Mouse (Mus musculus): ENCODE measurements around the gene Dgcr2. TPM values are rescaled to one million over a fixed set of nuclear protein-coding genes. Genes with fewer than 3 reads are reported as not detected.

Gene Dgcr2
- total RNA-seq, 2 experiments from 2014 or later, result 21.4 to 41.7 TPM

GRCm38 (mm10) chr16:17914307-17915249, 16.2 kb upstream of the Dgcr2 start, which contains the start of gene Gsc2:
Gsc2 (minus strand) TSS chr16:17915059.
- no peak for ATAC-seq (replicated peaks; ENCODE audit: low FRiP score, poor library complexity, severe bottlenecking)

- ATAC-seq (replicated peaks; ENCODE audit: low FRiP score, poor library complexity, severe bottlenecking), result peak; percentile 97
These were observed 12.8 kb upstream of the Dgcr2 start, which contains the start of gene Ess2 for GRCm38 (mm10) chr16:17911052-17911595. Ess2 (minus strand) TSS chr16:17911348.

DNA sequence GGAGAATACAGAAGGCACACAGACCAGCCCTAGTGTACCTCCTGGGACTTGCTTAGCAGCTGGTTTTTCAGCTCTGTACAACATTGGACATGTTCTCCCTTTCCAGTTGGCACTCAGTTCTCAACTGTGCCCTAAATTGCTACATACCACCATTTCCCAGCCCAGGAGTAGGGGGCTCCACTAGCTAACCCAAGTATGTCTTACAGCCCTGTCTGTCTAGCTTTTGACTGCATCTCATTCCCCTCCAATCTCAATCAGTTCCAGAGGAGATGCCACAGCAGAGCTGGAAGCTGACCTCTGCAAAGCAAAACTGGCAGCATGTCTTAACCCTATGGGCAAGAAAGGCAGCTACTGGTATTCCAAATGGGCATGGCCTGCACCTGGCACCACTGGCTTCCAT, 2.3 kb downstream of the Dgcr2 start:
- ATAC-seq (replicated peaks; ENCODE audit: low FRiP score, poor library complexity, severe bottlenecking), result no peak

DNA sequence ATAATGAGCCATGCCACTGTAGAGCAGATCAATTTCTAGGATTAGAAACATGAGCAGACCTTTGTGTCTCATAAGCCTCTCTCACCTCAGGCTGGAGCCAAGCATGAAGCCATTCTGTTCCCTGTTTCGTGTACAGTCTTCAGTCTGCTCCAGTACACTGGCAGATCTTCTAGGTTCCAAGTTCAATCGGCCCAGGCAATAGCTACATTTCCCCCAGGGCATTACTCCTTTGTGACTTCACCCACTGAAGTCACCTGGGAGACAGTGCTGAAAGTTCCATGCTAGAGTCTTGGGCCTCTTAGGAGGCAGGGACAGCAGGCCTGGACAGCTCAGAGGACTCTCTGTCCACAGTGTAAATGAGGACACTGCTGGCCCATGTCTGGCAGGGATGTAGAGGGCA, 4.4 kb downstream of the Dgcr2 start, which contains the start of gene Tssk1:
Gene Tssk1, plus strand, starts transcription at position 301 of the 400 bp plus-strand sequence.
- no peak for ATAC-seq (replicated peaks; ENCODE audit: low FRiP score, poor library complexity, severe bottlenecking)

- ATAC-seq (replicated peaks; ENCODE audit: low FRiP score, poor library complexity, severe bottlenecking), result no peak
These were observed 5.8 kb downstream of the Dgcr2 start for GRCm38 (mm10) chr16:17892606-17893005.

DNA sequence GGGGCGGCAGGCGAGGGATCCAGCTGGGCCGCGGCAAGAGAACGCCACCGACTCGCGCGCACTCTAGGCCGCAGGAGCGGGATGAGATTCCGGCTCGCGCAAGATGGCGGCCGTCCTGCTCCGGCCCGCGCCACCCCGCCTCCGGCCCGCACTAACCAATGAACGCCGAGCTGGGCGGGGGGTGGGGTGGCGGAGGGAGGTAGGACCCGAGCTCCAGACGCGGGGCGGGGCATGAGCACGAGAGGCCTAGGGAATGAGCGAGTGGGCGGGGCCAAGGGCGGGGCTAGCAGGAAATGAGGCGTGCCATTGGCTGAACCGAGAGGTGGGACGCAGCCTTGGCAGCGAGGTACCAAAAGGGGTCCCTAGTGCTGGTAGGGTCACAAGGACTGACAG, 6.8 kb downstream of the Dgcr2 start, which contains the start of gene Gm20518:
Gene Gm20518, minus strand, starts transcription at position 105 of the 393 bp plus-strand sequence.
- peak; percentile 86 for ATAC-seq (replicated peaks; ENCODE audit: low FRiP score, poor library complexity, severe bottlenecking)

DNA sequence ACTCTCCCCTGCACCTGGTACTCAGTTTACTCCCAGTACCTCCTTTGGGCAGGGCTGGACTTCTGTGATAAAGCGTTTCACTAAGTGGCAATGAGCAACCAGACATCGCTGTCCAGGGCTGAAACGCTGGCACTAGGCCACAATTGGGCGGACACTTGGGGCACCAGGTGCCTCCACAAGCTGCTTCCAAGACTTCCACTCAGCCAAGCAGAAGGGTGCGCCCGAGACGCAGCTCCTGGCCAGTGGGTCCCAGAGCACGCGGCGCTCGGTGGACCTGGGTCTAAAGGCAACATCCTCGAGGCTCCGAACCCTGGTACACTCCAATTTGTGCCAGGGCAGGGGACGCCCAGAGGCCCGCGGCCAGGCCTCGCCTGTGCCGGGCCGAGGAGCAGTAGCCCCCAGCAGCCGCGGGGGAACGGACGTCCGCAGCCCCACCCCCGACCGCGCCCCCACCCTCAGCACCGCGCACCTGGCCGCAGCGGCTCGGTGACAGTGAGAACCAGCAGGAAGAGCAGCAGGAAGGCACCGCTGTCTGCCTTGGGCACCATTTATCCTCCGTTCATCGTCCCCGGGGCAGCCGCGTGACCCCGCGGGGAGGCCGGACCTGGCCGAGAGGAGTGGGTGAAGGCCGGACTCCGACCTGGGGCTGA, 7.3 kb downstream of the Dgcr2 start:
- peak; percentile 83 for ATAC-seq (replicated peaks; ENCODE audit: low FRiP score, poor library complexity, severe bottlenecking)

DNA sequence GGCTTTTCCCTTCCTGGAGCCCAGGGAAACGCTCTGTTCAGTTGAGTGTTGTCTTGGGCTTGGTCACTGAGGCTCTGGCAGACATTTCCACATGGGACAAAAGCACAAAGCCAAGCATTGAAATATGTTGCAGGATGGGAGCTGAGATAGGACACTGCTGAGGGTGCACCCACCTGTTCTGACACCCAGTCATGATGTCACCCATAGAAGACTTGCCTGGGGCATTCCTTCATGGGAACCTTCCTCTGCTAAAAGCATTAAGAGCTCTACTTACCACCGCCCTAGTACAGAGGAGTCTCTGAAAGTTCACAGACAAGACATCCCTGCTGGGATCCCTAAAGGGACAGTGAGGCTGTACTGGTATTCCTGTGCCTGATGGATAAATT, 8.0 kb downstream of the Dgcr2 start:
- ATAC-seq (replicated peaks; ENCODE audit: low FRiP score, poor library complexity, severe bottlenecking), result no peak

GRCm38 (mm10) chr16:17889689-17890341, 8.5 kb downstream of the Dgcr2 start:
- no peak for ATAC-seq (replicated peaks; ENCODE audit: low FRiP score, poor library complexity, severe bottlenecking)

DNA sequence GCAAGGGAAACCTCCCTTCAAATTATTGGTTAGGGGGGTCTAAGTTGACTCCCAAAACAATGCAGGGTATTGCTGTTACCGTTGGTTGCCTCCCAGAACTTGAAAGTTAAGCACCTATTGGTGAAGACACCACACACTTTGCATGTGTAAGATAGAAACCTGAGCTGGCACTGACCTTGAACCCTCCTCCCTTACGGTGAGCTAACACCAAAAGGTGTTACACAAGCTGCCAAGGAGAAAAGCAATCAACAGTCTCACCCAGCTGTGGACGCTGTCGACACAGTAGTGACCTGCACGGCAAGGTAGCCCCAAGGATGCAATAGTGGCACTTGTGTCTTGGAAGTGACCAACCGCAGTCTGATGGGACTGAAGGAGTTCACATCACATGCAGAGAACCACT, 14.2 kb downstream of the Dgcr2 start:
- ATAC-seq (replicated peaks; ENCODE audit: low FRiP score, poor library complexity, severe bottlenecking), result no peak

DNA sequence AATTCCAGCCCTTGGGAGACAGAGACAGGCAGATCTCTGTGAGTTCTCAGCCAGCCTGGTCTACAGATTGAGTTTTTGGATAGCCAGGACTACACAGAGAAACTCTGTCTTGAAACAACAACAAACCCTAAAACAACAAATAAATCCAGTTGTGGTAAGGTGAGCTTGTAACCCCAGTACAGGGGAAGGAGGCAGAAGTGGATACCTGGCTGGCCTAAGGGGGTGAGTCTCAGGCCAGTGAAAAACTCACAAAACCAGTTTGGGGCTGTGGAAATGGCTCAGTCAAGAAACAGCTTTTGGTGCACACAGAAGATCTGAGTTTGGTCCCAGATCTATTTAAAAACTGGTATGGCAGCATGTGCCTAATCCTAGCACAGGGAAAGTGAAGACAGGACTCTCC, 16.2 kb downstream of the Dgcr2 start:
- no peak for ATAC-seq (replicated peaks; ENCODE audit: low FRiP score, poor library complexity, severe bottlenecking)

GRCm38 (mm10) chr16:17879571-17879970, 18.8 kb downstream of the Dgcr2 start:
- no peak for ATAC-seq (replicated peaks; ENCODE audit: low FRiP score, poor library complexity, severe bottlenecking)

GRCm38 (mm10) chr16:17876096-17876495, 22.3 kb downstream of the Dgcr2 start:
- ATAC-seq (replicated peaks; ENCODE audit: low FRiP score, poor library complexity, severe bottlenecking), result no peak

GRCm38 (mm10) chr16:17875174-17875573, 23.2 kb downstream of the Dgcr2 start:
- no peak for ATAC-seq (replicated peaks; ENCODE audit: low FRiP score, poor library complexity, severe bottlenecking)

GRCm38 (mm10) chr16:17872995-17873394, 25.4 kb downstream of the Dgcr2 start:
- ATAC-seq (replicated peaks; ENCODE audit: low FRiP score, poor library complexity, severe bottlenecking), result 0 out of 2 replicates have a peak, but pooled peaks have one; percentile 15

DNA sequence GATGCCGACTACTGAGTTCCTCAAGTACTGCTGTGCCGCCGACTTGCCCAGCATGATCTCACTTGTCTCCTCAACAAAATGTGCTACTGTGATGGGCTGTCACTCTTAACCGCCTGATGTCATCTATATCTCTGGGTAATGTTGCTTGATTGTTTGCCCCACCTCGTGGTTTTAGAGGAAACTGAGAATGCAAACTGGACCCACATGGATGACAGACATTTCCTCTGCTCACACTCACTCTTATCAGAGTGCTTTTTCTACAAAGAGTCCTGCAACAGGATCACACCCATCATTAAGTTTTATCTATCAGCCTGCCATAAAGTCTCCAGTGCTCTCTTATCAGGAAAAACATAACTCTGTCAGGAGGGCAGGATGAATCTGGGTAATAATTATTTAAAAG, 27.1 kb downstream of the Dgcr2 start:
- no peak for ATAC-seq (replicated peaks; ENCODE audit: low FRiP score, poor library complexity, severe bottlenecking)

DNA sequence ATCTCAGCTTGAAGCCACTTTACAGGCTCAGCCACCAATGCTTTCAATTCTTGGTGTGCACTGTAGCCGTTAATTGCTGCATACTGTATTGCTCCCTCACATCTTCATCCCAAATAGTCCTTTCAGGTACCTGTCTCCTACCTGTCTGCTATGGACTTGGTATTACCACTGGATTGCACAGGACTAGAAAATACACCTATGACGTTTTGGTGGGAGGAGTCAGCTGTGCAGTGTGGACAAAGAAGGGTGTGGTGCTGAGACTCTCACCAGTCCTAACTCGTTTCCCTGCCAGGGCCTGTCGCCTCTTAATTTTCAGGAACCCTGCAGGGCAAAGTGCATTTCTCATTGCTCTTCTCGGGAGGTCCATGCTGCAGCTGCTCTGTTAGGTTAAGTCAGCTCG, 32.6 kb downstream of the Dgcr2 start:
- ATAC-seq (replicated peaks; ENCODE audit: low FRiP score, poor library complexity, severe bottlenecking), result no peak

DNA sequence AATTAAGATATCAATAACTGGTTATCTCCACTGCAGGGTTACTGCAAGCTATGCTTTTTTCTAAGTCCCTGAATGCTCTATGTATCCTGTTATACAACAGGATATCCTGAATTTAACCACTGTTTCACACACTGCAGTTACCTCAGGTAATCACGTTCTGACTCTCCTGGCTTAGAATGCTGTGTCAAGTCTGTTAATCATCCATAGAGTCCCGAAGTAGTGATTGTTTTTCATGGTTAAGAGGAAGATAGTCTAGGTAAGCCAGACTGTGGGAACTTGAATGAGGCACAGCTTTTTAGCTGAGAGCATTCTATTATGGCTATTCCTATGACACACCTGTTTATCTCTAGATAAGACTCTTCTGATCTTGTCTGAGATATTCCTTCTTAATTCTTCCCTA, 33.1 kb downstream of the Dgcr2 start:
- ATAC-seq (replicated peaks; ENCODE audit: low FRiP score, poor library complexity, severe bottlenecking), result no peak

GRCm38 (mm10) chr16:17858592-17858991, 39.8 kb downstream of the Dgcr2 start:
- no peak for ATAC-seq (replicated peaks; ENCODE audit: low FRiP score, poor library complexity, severe bottlenecking)

GRCm38 (mm10) chr16:17857157-17857556, 41.2 kb downstream of the Dgcr2 start:
- ATAC-seq (replicated peaks; ENCODE audit: low FRiP score, poor library complexity, severe bottlenecking), result no peak

Data from erythroid progenitor cell, adult 5-6 weeks (primary cell).